Mouse (Mus musculus): ENCODE measurements around the gene Akr1c13. TPM values are rescaled to one million over a fixed set of nuclear protein-coding genes. Genes with fewer than 3 reads are reported as not detected.

Akr1c13 gene
- polyA plus RNA-seq (2017; shearing (Covaris generic)) = 37.2 TPM

GRCm38 (mm10) chr13:4190904-4191303 is at the start of gene Akr1c13:
Akr1c13 (plus strand) TSS chr13:4191150.

GRCm38 (mm10) chr13:4150518-4150917 is 40.4 kb upstream of the Akr1c13 start, which contains the start of gene Akr1c18:
Akr1c18 (minus strand) TSS chr13:4150654.

GRCm38 (mm10) chr13:4228441-4228840 is 37.5 kb downstream of the Akr1c13 start, which contains the start of gene Akr1c19:
Akr1c19 (plus strand) TSS chr13:4228700.

Other genes with a start within 250 kb of the Akr1c13 start
- gene Ucn3, start 245.8 kb upstream of the Akr1c13 start, polyA plus RNA-seq (2017; shearing (Covaris generic)) = not detected
- gene Akr1c14, start 142.1 kb upstream of the Akr1c13 start, polyA plus RNA-seq (2017; shearing (Covaris generic)) = 0.07 TPM
- gene Akr1c18, start 40.5 kb upstream of the Akr1c13 start, polyA plus RNA-seq (2017; shearing (Covaris generic)) = 0.75 TPM
- not detected for gene Akr1c19, start 37.5 kb downstream of the Akr1c13 start, polyA plus RNA-seq (2017; shearing (Covaris generic))
- 6.9 TPM for gene Akr1c12, start 88.3 kb downstream of the Akr1c13 start, polyA plus RNA-seq (2017; shearing (Covaris generic))
- gene Akr1c6, start 243.2 kb downstream of the Akr1c13 start, polyA plus RNA-seq (2017; shearing (Covaris generic)) = not detected